Mouse (Mus musculus): ENCODE measurements at regions not wholly inside any gene's neighbourhood (a gene's known extent, or its start where the extent isn't known, plus 50 kb on each side); places are given as distances from the start of the nearest gene placed in this dataset.

- peak; percentile 19 to 41 for DNase-seq
Observed at GRCm38 (mm10) chr4:73111311-73111710, 258.9 kb upstream of the Aldoart1 start.

All from cerebellum, postnatal 14 days (tissue).